In the genomic region with DNA sequence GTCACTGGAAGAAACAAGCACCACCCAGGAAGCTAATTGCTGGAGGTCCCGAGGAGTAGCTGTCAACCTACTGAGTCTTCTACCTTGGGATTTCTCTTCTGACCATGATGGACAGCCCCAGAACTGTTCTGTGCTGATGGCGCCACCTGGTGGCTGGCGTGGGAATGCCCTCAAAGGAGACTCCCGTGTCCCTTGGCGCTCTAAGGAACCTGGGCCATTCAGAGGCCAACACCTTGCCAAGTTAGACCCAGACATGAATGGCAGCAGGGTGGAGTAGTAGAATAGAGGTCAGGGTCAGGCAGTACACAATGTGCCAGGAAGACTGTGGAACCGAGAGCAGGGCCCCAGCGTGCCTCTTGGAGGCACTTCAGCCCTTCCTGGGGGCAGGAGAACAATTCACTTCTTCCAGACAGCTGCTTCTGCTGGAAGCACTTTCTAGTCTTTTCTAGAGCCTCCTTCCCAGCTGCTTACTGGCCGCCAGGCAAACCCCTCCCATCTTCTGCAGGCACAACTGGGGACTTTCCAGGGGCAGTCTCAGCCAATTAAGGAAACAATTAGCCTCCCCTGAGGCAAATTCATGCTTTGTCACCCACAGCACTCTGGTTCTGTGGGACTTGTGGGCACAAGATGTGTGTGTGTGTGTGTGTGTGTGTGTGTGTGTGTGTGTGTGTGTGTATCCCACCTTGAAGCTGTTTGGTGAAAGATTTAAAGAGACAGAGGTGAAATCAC, we compare ENCODE assay signal across 8 mouse cellular contexts. TPM values are rescaled to one million over a fixed set of nuclear protein-coding genes. Genes with fewer than 3 reads are reported as not detected.
DNase-seq lines count a peak whose midpoint lies in the region; ATAC-seq and TF ChIP-seq lines count a peak whose summit lies in the region.

No protein-coding gene starts in this region.

- H3K4me3 ChIP-seq in neural tube, embryonic 15.5 days (replicated peaks): no peak overlapping the region
- no peak overlapping the region for H3K4me3 ChIP-seq in limb, embryonic 10.5 days
- H3K4me3 ChIP-seq in neural tube, embryonic 11.5 days (ENCODE audit: low read depth, low read length): no peak overlapping the region
- no peak overlapping the region for H3K4me3 ChIP-seq in stomach, postnatal 0 days (ENCODE audit: low read depth, low read length)

- no peak for TF ChIP-seq EP300 in stomach, postnatal 0 days (optimal IDR thresholded peaks at IDR 0.05)

- WGBS in neural tube, embryonic 15.5 days: 4% methylated on average over 8 of the region's 8 CpGs
- 2% methylated on average over 8 of the region's 8 CpGs for WGBS in limb, embryonic 10.5 days
- 4% methylated on average over 8 of the region's 8 CpGs for WGBS in neural tube, embryonic 11.5 days
- WGBS in stomach, postnatal 0 days: 5% methylated on average over 8 of the region's 8 CpGs

- no peak overlapping the region for H3K9ac ChIP-seq in neural tube, embryonic 15.5 days (replicated peaks)
- no peak overlapping the region for H3K9ac ChIP-seq in neural tube, embryonic 11.5 days (ENCODE audit: low read length)
- no peak overlapping the region for H3K9ac ChIP-seq in stomach, postnatal 0 days (ENCODE audit: low read length)

- H3K36me3 ChIP-seq in neural tube, embryonic 15.5 days: no peaks in the 10 kb centered on the region
- H3K36me3 ChIP-seq in limb, embryonic 10.5 days: no peaks in the 10 kb centered on the region
- H3K36me3 ChIP-seq in neural tube, embryonic 11.5 days (ENCODE audit: control insufficient read depth, insufficient read depth, low read length): no peaks in the 10 kb centered on the region
- no peaks in the 10 kb centered on the region for H3K36me3 ChIP-seq in stomach, postnatal 0 days (ENCODE audit: control insufficient read depth, insufficient read depth, low read length)

- peak; percentile 91 for DNase-seq in neural tube, embryonic 10.5 days (ENCODE audit: extremely low spot score, low spot score)
- DNase-seq in embryo, embryonic 10 days (ENCODE audit: low spot score): peak; percentile 91
- DNase-seq in gastrocnemius, postnatal 10 days: peak; percentile 94
- peak; percentile 94 for DNase-seq in kidney, adult 18-20 months
- DNase-seq in limb, embryonic 10.5 days (ENCODE audit: low spot score): peak; percentile 93
- peak; percentile 90 for DNase-seq in neural tube, embryonic 11.5 days (ENCODE audit: low spot score)
- peak; percentile 93 for DNase-seq in stomach, postnatal 0 days (ENCODE audit: low spot score)

- peak; percentile 99 for TF ChIP-seq CTCF in stomach, postnatal 0 days (IDR thresholded peaks at IDR 0.05; ENCODE audit: low read depth)

- no peaks in the 10 kb centered on the region for H3K9me3 ChIP-seq in neural tube, embryonic 15.5 days (replicated peaks)
- H3K9me3 ChIP-seq in limb, embryonic 10.5 days (replicated peaks): no peaks in the 10 kb centered on the region
- H3K9me3 ChIP-seq in neural tube, embryonic 11.5 days (ENCODE audit: control insufficient read depth, low read length): no peaks in the 10 kb centered on the region
- no peaks in the 10 kb centered on the region for H3K9me3 ChIP-seq in stomach, postnatal 0 days (ENCODE audit: control insufficient read depth, low read length)

- no peak for ATAC-seq in neural tube, embryonic 15.5 days (ENCODE audit: low FRiP score)
- peak; percentile 53; the same call in 1 of the 2 replicates for ATAC-seq in neural tube, embryonic 11.5 days (ENCODE audit: insufficient read depth, low FRiP score, low TSS enrichment)
- ATAC-seq in stomach, postnatal 0 days (ENCODE audit: low FRiP score, low TSS enrichment): peak; percentile 91

- no peak overlapping the region for H3K27ac ChIP-seq in neural tube, embryonic 15.5 days (replicated peaks)
- no peak overlapping the region for H3K27ac ChIP-seq in limb, embryonic 10.5 days
- H3K27ac ChIP-seq in neural tube, embryonic 11.5 days (ENCODE audit: low read depth, low read length): no peak overlapping the region
- H3K27ac ChIP-seq in stomach, postnatal 0 days (replicated peaks): no peak overlapping the region; the same call in 1 of the 2 replicates

- H3K27me3 ChIP-seq in neural tube, embryonic 15.5 days (replicated peaks): no peaks in the 10 kb centered on the region; the same call in 1 of the 2 replicates
- peaks cover 64% of the 10 kb centered on the region for H3K27me3 ChIP-seq in limb, embryonic 10.5 days (ENCODE audit: low read depth, poor library complexity, severe bottlenecking)
- peaks cover 6% of the 10 kb centered on the region; the same call in 1 of the 2 replicates for H3K27me3 ChIP-seq in neural tube, embryonic 11.5 days (ENCODE audit: control insufficient read depth, insufficient read depth, low read length)
- H3K27me3 ChIP-seq in stomach, postnatal 0 days (ENCODE audit: control insufficient read depth, insufficient read depth, low read length): no peaks in the 10 kb centered on the region

- H3K4me2 ChIP-seq in neural tube, embryonic 15.5 days: no peak overlapping the region
- no peak overlapping the region for H3K4me2 ChIP-seq in neural tube, embryonic 11.5 days (ENCODE audit: low read depth)
- H3K4me2 ChIP-seq in stomach, postnatal 0 days (replicated peaks; ENCODE audit: low read depth): no peak overlapping the region

- peaks cover 53% of the 10 kb centered on the region for H3K4me1 ChIP-seq in neural tube, embryonic 15.5 days
- peaks cover 62% of the 10 kb centered on the region for H3K4me1 ChIP-seq in limb, embryonic 10.5 days
- peaks cover 15% of the 10 kb centered on the region for H3K4me1 ChIP-seq in neural tube, embryonic 11.5 days (ENCODE audit: control insufficient read depth, insufficient read depth, low read length)
- no peaks in the 10 kb centered on the region for H3K4me1 ChIP-seq in stomach, postnatal 0 days (replicated peaks; ENCODE audit: control insufficient read depth, insufficient read depth)

RNA-seq across cellular contexts. Expression of a gene that starts 4.8 kb away (rescaled TPM):
- 1.7 and 2.5 TPM in 2 replicates for polyA plus RNA-seq in neural tube, embryonic 15.5 days (2015; fragmentation: Nextera tagmentation; extraction: Ambion mirVana)
- total RNA-seq in gastrocnemius, postnatal 10 days (2021): 1 to 10 TPM; 1.4 to 3.0 TPM
- polyA plus RNA-seq in limb, embryonic 10.5 days (2016; fragmentation: Nextera tagmentation; extraction: Ambion mirVana): 2.6 and 2.9 TPM in 2 replicates
- polyA plus RNA-seq in neural tube, embryonic 11.5 days (2014; fragmentation: Nextera tagmentation; extraction: Ambion mirVana): 3.0 and 3.7 TPM in 2 replicates
- polyA plus RNA-seq in stomach, postnatal 0 days (2015; fragmentation: Nextera tagmentation; extraction: Ambion mirVana): 1.3 and 1.4 TPM in 2 replicates

RNA-seq across cellular contexts. Expression of a gene that starts 50.2 kb away (rescaled TPM):
- polyA plus RNA-seq in neural tube, embryonic 15.5 days (2015; fragmentation: Nextera tagmentation; extraction: Ambion mirVana): 11.2 and 11.5 TPM in 2 replicates
- total RNA-seq in gastrocnemius, postnatal 10 days (2021): 10 to 100 TPM; 33.4 to 40.6 TPM
- 8.1 and 8.3 TPM in 2 replicates for polyA plus RNA-seq in limb, embryonic 10.5 days (2016; fragmentation: Nextera tagmentation; extraction: Ambion mirVana)
- polyA plus RNA-seq in neural tube, embryonic 11.5 days (2014; fragmentation: Nextera tagmentation; extraction: Ambion mirVana): 12.4 TPM in 2 replicates
- 3.6 and 3.7 TPM in 2 replicates for polyA plus RNA-seq in stomach, postnatal 0 days (2015; fragmentation: Nextera tagmentation; extraction: Ambion mirVana)

RNA-seq across cellular contexts. Expression of a gene that starts 51.4 kb away (rescaled TPM):
- polyA plus RNA-seq in neural tube, embryonic 15.5 days (2015; fragmentation: Nextera tagmentation; extraction: Ambion mirVana): 30.9 and 42.9 TPM in 2 replicates
- 10 to 100 TPM; 34.8 to 35.4 TPM for total RNA-seq in gastrocnemius, postnatal 10 days (2021)
- 42.8 and 49.1 TPM in 2 replicates for polyA plus RNA-seq in limb, embryonic 10.5 days (2016; fragmentation: Nextera tagmentation; extraction: Ambion mirVana)
- polyA plus RNA-seq in neural tube, embryonic 11.5 days (2014; fragmentation: Nextera tagmentation; extraction: Ambion mirVana): 40.3 and 45.1 TPM in 2 replicates
- 51.5 and 61.6 TPM in 2 replicates for polyA plus RNA-seq in stomach, postnatal 0 days (2015; fragmentation: Nextera tagmentation; extraction: Ambion mirVana)
